Mouse (Mus musculus) spleen, adult 2 months (tissue): ENCODE results near the gene 4931440F15Rik. TPM values are rescaled to one million over a fixed set of nuclear protein-coding genes. Genes with fewer than 3 reads are reported as not detected.
"Not testable (repeated sequence)": the region's sequence is repeated elsewhere in the genome, so short reads cannot be mapped to it uniquely, and the experiment has no call there.

ENCODE experiments used
- DNase-seq, 2 experiments: peaks; one replicate each; pipeline versions ENCODE4 v3.0.0 to v3.0.0-alpha.2; 2012 to 2021; ENCODE audit warnings: low spot score in 2 of 2, low read depth in 1 of 2
- H3K27ac ChIP-seq: fragments of 200-500 bp; 2 replicates; pipeline ENCODE4 v1.5.1; 2012; ENCODE audit warnings: low read length, inconsistent platforms; ENCODE audit not compliant: insufficient read depth
- H3K27me3 ChIP-seq: fragments of 200-500 bp; 2 replicates; pipeline ENCODE4 v1.6.1; 2012; ENCODE audit warnings: mild to moderate bottlenecking, moderate library complexity, low read length, inconsistent platforms; ENCODE audit not compliant: control insufficient read depth, insufficient read depth
- H3K36me3 ChIP-seq: fragments of 200-500 bp; 2 replicates; pipeline ENCODE4 v1.6.1; 2012; ENCODE audit warnings: mild to moderate bottlenecking, low read length, inconsistent platforms; ENCODE audit not compliant: control insufficient read depth, insufficient read depth
- H3K4me1 ChIP-seq: fragments of 200-500 bp; 2 replicates; pipeline ENCODE4 v1.6.1; 2011; ENCODE audit warnings: inconsistent platforms; ENCODE audit not compliant: control insufficient read depth, insufficient read depth, insufficient read length
- H3K4me3 ChIP-seq: fragments of 200-500 bp; 2 replicates; pipeline ENCODE4 v1.5.1; 2011; ENCODE audit warnings: mild to moderate bottlenecking, inconsistent platforms; ENCODE audit not compliant: insufficient read depth, insufficient read length; ENCODE audit errors: extremely low read depth
- CTCF ChIP-seq: fragments of 200-500 bp; IDR thresholded peaks from 2 replicates; pipeline ENCODE4 v1.5.1; 2011; ENCODE audit warnings: mild to moderate bottlenecking, inconsistent platforms; ENCODE audit not compliant: insufficient read depth, insufficient read length, insufficient replicate concordance; ENCODE audit errors: extremely low read depth
- POLR2A ChIP-seq: fragments of 200-500 bp; IDR thresholded peaks from 2 replicates; pipeline ENCODE4 v1.6.1; 2011; ENCODE audit warnings: low read depth, low read length, inconsistent platforms
- WGBS: fragments of 180-500 bp; shearing (Covaris S2); methylation state at CpG from one replicate; pipeline ENCODE4 v1.1.7; 2018; 5-methylcytosine and 5-hydroxymethylcytosine counted together
- polyA plus RNA-seq: library from polyadenylated mRNA; depleted of rRNA; stranded (reverse); fragments of >200 nt; gene quantifications from 2 replicates; pipeline ENCODE4 v1.2.3, GENCODE M21; 2012

4931440F15Rik gene
- polyA plus RNA-seq, 1 experiment: 0.29 TPM

DNA sequence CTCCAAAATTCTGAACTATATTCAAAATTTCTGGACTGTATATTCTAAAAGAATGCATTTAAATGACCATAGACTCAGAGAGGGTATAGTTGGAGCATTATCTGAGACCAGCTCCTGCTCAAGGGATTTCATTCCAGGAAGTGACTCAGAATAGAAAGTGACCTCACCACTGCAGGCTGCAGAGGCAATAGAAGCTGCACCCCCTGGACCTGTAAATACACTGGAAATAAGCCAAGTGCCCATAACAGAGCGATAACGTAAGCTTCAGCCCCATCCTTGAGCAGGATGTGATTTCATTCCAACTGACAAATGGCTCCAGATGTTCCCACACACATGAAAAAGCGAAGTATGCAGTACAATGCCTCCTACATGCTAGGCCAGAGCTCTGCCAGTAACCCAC, 14.3 kb upstream of the 4931440F15Rik start:
- 70% methylated on average over 3 of the region's 3 CpGs for WGBS
- no peaks in the 10 kb centered on the region for H3K4me1 ChIP-seq
- no peak overlapping the region for H3K4me3 ChIP-seq
- H3K27me3 ChIP-seq: no peaks in the 10 kb centered on the region
- TF ChIP-seq POLR2A: no peak
- H3K36me3 ChIP-seq: no peaks in the 10 kb centered on the region
- DNase-seq: no peak
- H3K27ac ChIP-seq: no peak overlapping the region

DNA sequence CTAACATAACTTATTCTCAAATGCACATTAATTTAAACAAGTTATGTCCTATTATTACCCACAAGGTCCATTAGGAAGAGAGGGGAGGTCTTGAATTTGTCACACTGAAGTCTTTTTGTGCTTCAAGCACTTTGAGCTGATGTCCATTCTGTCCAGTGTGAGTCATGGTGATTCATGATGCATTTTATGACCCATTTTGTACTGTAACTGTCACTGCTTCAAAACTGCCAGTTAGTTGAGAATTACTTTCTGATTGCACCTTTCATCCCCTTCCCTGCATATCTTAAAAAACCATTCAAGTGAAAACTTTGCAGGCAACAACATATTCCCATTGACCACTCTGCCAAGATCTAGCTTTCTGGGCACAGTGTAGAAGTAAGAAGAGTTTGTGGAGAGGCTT, 11.6 kb upstream of the 4931440F15Rik start:
- TF ChIP-seq CTCF (no peak), POLR2A (no peak)

DNA sequence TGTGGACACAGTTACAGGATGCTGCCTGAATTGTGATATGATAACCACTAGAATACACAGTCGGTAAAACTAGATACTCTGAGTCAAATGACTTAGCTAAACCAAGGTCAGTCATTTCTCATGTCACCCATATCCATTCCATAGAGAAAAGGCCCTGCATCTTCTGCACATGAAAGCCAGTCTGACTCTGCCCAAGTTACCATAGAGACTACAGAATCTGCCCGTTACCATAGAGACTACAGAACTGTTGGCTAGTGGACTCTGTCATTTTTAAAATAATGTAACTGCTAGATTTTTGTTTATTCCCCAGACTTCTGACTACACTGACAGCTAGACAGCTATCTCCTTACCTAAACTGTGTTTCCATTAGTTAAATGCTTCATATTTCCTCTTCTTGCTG, 2.3 kb upstream of the 4931440F15Rik start:
- Histone ChIP-seq H3K4me1 (no peaks in the 10 kb centered on the region), H3K27me3 (no peaks in the 10 kb centered on the region), H3K27ac (no peak overlapping the region), H3K4me3 (no peak overlapping the region), H3K36me3 (no peaks in the 10 kb centered on the region)
- TF ChIP-seq POLR2A: no peak
- no peak for TF ChIP-seq CTCF
- WGBS: 87% methylated on average over 2 of the region's 2 CpGs
- no peak for DNase-seq

More for the DNA sequence above, 11.6 kb upstream of the 4931440F15Rik start:
- Histone ChIP-seq H3K4me3 (no peak overlapping the region), H3K4me1 (no peaks in the 10 kb centered on the region), H3K27me3 (no peaks in the 10 kb centered on the region), H3K27ac (no peak overlapping the region), H3K36me3 (no peaks in the 10 kb centered on the region)
- DNase-seq: no peak

DNA sequence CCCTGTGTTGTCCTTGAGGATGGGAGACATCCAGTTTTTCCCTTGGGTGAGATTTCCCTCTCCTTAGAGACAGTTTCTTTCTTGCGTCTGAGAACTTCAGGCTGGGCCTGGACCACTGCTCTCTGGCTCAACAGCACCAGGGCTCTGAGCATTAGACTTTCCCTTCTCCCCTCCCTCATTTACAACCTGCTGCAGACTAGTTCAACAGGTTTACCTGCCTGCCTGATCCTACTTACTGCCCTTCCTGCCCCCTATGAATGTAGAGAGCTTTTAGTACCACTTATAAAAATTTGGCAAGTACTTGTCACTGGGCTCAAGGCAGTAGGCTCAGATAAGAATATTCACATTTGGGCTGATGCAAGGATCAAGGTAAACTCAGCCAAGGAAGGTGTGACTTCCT, 533 bp upstream of the 4931440F15Rik start:
- H3K36me3 ChIP-seq: no peaks in the 10 kb centered on the region
- no peak overlapping the region for H3K4me3 ChIP-seq
- 88% methylated on average over 1 of the region's 1 CpGs for WGBS
- no peak for DNase-seq
- TF ChIP-seq POLR2A (no peak), CTCF (no peak)
- no peak overlapping the region for H3K27ac ChIP-seq
- H3K27me3 ChIP-seq: no peaks in the 10 kb centered on the region
- no peaks in the 10 kb centered on the region for H3K4me1 ChIP-seq

DNA sequence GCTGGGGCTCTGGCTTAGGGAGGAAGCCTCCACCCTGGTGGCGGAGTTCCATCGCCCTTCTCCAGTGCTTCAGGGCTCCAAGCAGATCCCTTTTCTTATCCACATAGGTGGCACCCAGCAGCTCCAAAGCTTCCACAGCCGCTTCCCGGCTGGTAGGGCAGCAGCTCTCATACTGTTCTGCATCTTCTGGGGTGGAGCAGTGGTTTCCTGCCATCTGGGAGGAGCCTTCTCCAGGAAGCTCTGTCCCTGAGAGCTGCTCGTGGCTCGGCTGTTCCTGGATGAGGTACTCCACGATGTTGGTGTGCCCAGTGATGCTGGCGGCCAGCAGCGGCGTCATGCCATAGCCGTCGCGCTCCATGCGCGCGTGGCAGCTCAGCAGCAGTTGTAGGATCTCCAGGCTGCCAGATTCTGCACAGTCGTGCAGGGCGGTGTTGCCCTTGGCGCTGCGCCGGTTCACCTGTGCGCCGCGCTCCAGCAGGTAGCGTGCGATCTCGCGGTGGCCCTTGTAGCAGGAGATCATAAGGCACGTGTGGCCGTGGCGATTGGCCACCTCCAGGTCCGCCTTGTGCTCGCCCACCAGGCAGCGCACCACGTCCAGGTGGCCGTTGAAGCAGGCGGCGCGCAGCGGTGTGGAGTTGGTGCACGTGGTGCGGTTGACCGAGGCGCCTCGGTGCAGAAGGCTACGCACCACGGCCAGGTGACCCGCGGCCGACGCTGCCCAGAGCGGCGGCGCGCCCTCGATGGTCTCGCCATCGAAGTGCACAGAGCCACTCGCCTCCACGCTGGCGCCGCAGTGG, 796 bp downstream of the 4931440F15Rik start:
- not testable (repeated sequence) for H3K27ac ChIP-seq, H3K4me3 ChIP-seq, H3K27me3 ChIP-seq, H3K36me3 ChIP-seq, DNase-seq, H3K4me1 ChIP-seq
- 35% methylated on average over 57 of the region's 62 CpGs for WGBS

DNA sequence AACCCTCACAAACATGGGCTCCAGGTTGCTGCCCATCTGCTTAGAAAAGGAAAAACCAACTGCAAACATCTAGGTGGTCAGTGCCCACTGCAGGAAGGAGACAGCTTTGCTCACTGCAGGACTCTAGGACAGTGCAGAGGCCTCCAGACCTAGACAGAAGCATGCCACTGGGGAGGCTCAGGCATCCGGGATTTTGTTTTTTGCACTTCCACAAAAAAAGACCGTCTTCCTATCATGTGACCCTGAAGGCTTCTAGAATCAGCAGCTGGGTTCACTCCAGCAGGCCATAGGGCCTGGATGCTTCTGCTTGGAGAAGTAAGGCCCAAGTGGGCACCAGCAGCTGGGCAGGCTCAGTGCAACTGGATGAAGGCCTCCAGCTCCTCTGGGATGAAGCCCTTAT, 2.3 kb downstream of the 4931440F15Rik start:
- no peak for DNase-seq
- TF ChIP-seq CTCF (no peak), POLR2A (no peak)
- Histone ChIP-seq H3K27me3 (no peaks in the 10 kb centered on the region), H3K36me3 (no peaks in the 10 kb centered on the region), H3K4me3 (no peak overlapping the region), H3K4me1 (no peaks in the 10 kb centered on the region), H3K27ac (no peak overlapping the region)
- 83% methylated on average over 2 of the region's 2 CpGs for WGBS

DNA sequence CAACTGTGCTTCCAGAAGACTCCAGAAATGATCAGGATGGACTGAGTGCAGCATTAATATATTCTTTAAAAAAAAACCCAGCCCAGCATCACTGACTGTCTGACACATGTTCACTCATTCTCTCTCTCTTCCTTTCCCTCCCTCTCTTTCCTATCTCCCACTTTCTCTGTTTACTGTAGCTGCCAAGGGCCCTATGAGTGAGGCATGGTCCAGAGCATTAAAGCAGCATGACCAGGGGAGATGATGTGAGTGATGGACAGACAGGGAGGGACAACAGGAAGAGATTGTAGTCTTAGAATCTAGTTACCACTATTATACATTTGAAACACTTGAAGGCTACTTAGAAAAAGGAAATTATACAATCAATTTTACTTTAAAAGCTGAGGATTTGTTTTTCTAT, 9.8 kb downstream of the 4931440F15Rik start:
- no peaks in the 10 kb centered on the region for H3K36me3 ChIP-seq
- no peak overlapping the region for H3K27ac ChIP-seq
- TF ChIP-seq CTCF: no peak
- TF ChIP-seq POLR2A: no peak
- DNase-seq: no peak
- H3K27me3 ChIP-seq: no peaks in the 10 kb centered on the region
- H3K4me3 ChIP-seq: no peak overlapping the region
- H3K4me1 ChIP-seq: no peaks in the 10 kb centered on the region
